Mouse (Mus musculus): ENCODE measurements around the gene Slc25a17.

DNA sequence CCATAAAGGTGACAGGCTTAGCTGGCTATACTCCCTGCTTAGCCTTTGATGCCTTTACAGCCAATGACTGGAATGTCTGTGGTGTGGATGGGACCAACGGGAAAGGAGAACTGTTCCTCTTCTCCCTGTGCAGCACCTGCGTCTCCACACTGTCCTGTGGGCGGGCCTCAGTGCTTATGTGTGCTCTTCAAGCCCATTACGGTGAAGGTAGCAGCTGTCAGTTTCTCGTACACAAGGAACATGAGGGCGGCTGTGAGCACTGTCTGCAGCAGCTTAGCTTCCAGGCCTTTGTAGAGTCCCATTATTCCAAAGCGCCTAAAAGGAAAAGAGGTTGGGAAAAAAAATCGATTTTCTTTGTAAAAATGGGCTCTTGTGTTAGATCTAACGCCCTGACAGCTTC lies 41.1 kb downstream of the Slc25a17 start:
- TF ChIP-seq CTCF (IDR thresholded peaks at IDR 0.05; ENCODE audit: low read depth), result no peak
- TF ChIP-seq EP300 (IDR thresholded peaks at IDR 0.05; ENCODE audit: low read depth), result no peak
